Mouse (Mus musculus) liver, postnatal 0 days (tissue): ENCODE measurements around the gene Ift57. TPM values are rescaled to one million over a fixed set of nuclear protein-coding genes. Genes with fewer than 3 reads are reported as not detected.

ENCODE experiments used
- ATAC-seq: fragments of 200-750 bp; cut with Nextera tagmentation; 2 replicates; pipeline ENCODE4 v1.8.0; 2017; ENCODE audit warnings: mild to moderate bottlenecking, moderate library complexity
- DNase-seq: peaks from one replicate; pipeline ENCODE4 v3.0.0-alpha.2; 2016
- H3K27ac ChIP-seq: fragments of 300-500 bp; sonication (generic); 2 replicates; pipeline ENCODE4 v1.5.1; 2014; ENCODE audit warnings: antibody characterized with exemption, moderate library complexity, mild to moderate bottlenecking, low read depth
- H3K27me3 ChIP-seq: fragments of 300-500 bp; sonication (generic); 2 replicates; pipeline ENCODE4 v1.6.1; 2014; ENCODE audit warnings: low read length, control low read depth, mixed read lengths; ENCODE audit not compliant: insufficient read depth
- H3K36me3 ChIP-seq: fragments of 300-500 bp; sonication (generic); replicated peaks from 2 replicates; pipeline ENCODE4 v1.6.1; 2014; ENCODE audit warnings: mild to moderate bottlenecking, control low read depth, low read length, moderate library complexity, mixed read lengths; ENCODE audit not compliant: insufficient read depth
- H3K4me1 ChIP-seq: fragments of 300-500 bp; sonication (generic); 2 replicates; pipeline ENCODE4 v1.6.1; 2014; ENCODE audit warnings: antibody characterized with exemption, mild to moderate bottlenecking, control low read depth; ENCODE audit not compliant: insufficient read depth
- H3K4me2 ChIP-seq: fragments of 300-500 bp; sonication (generic); 2 replicates; pipeline ENCODE4 v1.6.1; 2014; ENCODE audit warnings: low read depth, mild to moderate bottlenecking, low read length, moderate library complexity, mixed read lengths
- H3K4me3 ChIP-seq: fragments of 300-500 bp; sonication (generic); 2 replicates; pipeline ENCODE4 v1.5.1; 2014; ENCODE audit warnings: low read depth, low read length
- H3K9ac ChIP-seq: fragments of 300-500 bp; sonication (generic); replicated peaks from 2 replicates; pipeline ENCODE4 v1.6.1; 2014; ENCODE audit warnings: mild to moderate bottlenecking, moderate library complexity
- H3K9me3 ChIP-seq: fragments of 300-500 bp; sonication (generic); 2 replicates; pipeline ENCODE4 v1.6.1; 2016; ENCODE audit warnings: mild to moderate bottlenecking, control low read depth, low read length, mixed read lengths
- CTCF ChIP-seq: sonication (generic); IDR thresholded peaks from 2 replicates; pipeline ENCODE4 v1.5.1; 2016; ENCODE audit warnings: antibody characterized with exemption, low read depth
- EP300 ChIP-seq: IDR thresholded peaks from 2 replicates; pipeline ENCODE4 v1.6.1; 2016; ENCODE audit warnings: antibody characterized with exemption, low read depth, mild to moderate bottlenecking
- WGBS: fragments of 180-500 bp; shearing (Covaris S2); extraction: QIAGEN DNeasy Blood & Tissue Kit; methylation state at CpG from one replicate; pipeline ENCODE4 v1.1.7; 2014; ENCODE audit not compliant: insufficient replicate concordance; 5-methylcytosine and 5-hydroxymethylcytosine counted together
- polyA plus RNA-seq: library from polyadenylated mRNA; unstranded; fragments of >200 nt; fragmentation: Nextera tagmentation; extraction: Ambion mirVana; gene quantifications from 2 replicates; pipeline ENCODE4 v1.2.1, GENCODE M21; 2015

Gene Ift57
- polyA plus RNA-seq, 1 experiment from 2014 or later, result 4.0 TPM

DNA sequence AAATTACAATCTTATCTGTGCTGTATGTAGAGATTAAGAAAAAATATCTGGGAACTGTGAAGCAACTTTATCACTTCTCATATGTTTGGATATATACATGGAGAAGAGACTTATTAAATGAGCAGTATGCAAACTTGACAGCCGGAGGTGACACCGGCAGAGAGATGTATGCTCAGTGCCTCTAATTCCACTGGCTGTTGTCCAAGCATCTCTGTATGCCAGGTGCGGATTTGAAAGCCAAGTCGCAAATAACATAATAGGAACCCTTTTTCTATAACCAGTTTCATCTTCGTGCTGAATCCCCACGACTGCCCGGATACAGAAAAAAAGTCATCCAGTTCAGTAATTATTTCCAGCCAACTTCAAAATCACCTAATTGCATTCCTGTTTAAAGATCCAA is 34.4 kb upstream of the Ift57 start:
- DNase-seq (no peak), ATAC-seq (no peak)
- no peak overlapping the region for H3K4me2 ChIP-seq
- H3K27ac ChIP-seq, result no peak overlapping the region
- TF ChIP-seq CTCF, result no peak
- no peak for TF ChIP-seq EP300
- H3K36me3 ChIP-seq, result no peaks in the 10 kb centered on the region
- no peak overlapping the region for H3K4me3 ChIP-seq
- H3K27me3 ChIP-seq, result no peaks in the 10 kb centered on the region
- no peaks in the 10 kb centered on the region for H3K4me1 ChIP-seq
- no peaks in the 10 kb centered on the region for H3K9me3 ChIP-seq
- 90% methylated on average over 7 of the region's 7 CpGs for WGBS
- no peak overlapping the region for H3K9ac ChIP-seq

DNA sequence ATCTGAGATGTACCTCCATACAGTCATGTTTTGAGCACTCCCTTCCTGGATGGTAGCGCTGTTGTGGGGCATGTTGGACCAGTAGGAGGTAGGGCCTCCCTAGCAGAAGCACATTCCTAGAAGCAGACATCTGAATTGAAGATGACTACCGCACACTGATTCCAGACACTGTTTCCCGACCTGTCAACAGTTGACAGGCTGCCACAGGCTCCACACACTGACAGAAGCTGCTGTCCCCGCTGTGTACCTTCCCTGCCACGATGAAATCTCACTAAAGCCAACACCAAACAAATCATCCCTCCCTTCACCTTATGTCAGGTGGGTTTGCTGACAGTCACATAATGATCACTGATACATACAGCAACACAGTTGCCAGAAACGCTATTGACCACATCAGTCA is 19.4 kb upstream of the Ift57 start:
- Histone ChIP-seq H3K4me1 (no peaks in the 10 kb centered on the region), H3K27ac (no peak overlapping the region), H3K4me3 (no peak overlapping the region), H3K9me3 (no peaks in the 10 kb centered on the region), H3K36me3 (no peaks in the 10 kb centered on the region), H3K9ac (no peak overlapping the region), H3K4me2 (no peak overlapping the region), H3K27me3 (no peaks in the 10 kb centered on the region)
- DNase-seq (no peak), ATAC-seq (no peak)
- TF ChIP-seq CTCF (no peak), EP300 (no peak)
- WGBS, result 73% methylated on average over 6 of the region's 6 CpGs

DNA sequence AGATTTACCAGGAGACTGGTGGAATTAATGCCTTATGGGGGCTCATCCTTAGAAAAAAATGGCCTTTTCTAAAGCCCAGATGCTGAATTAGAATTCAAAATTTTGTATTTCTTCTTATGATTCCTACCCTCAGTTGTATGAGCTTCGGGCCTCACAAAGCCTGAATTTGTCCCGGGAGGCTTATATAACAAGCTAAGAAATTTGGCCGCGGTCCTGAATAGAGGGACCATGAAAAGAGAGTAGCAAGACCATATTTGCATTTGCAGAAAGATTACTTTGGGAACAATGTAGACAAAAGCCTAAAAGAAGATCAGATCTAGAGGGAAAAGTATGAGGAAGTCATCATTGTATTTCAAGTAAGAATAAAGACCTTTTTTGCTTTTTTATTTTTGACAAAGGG is 14.1 kb upstream of the Ift57 start:
- WGBS, result 87% methylated on average over 4 of the region's 4 CpGs

DNA sequence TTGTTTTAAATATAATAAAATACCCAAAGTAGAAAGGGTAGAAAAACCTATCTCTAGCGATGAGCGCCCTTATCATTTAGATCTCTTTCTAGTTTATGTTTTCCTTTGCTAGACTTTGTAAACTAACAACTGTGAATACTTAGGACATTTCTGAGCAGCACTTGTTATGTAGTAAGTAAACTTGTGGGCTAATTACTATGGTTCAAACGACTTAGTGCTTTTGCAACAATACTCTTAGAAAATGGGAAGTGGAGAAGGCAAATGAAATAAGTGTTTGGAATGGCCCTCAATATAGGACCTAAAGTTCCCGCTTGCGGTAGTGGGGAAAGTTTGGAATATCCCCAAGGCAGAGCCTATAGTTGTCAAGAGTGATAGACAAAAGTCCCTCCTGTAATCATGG is 788 bp downstream of the Ift57 start:
- H3K27me3 ChIP-seq, result no peaks in the 10 kb centered on the region
- peak overlapping the region; percentile 62; the same call in 1 of the 2 replicates for H3K9ac ChIP-seq
- WGBS, result 22% methylated on average over 5 of the region's 5 CpGs

More for the DNA sequence above, 14.1 kb upstream of the Ift57 start:
- TF ChIP-seq EP300, result no peak
- no peak for TF ChIP-seq CTCF
- Histone ChIP-seq H3K4me2 (no peak overlapping the region), H3K27me3 (no peaks in the 10 kb centered on the region), H3K9me3 (no peaks in the 10 kb centered on the region), H3K9ac (no peak overlapping the region), H3K4me3 (no peak overlapping the region), H3K36me3 (no peaks in the 10 kb centered on the region), H3K4me1 (no peaks in the 10 kb centered on the region), H3K27ac (no peak overlapping the region)
- ATAC-seq (no peak), DNase-seq (no peak)

DNA sequence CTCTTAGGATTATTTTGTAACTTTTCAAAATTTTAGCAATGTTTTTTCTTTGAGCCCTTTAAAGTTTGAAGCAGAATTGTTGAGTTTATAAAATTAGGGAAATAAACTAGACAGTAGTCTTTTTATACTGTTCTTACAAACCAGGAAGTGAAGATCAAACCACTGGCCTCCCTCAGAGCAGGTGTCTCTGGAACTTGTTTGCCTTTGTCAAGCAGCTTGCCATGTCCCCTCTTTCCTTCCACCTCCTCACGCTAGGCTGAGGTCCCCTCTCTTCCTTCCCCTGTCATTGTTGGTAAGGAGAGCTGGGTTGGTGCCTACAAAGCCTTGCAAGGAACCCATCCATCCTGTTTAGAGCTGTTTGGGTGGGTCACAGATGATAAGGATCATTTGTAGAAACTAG is 9.0 kb downstream of the Ift57 start:
- 18% methylated on average over 1 of the region's 1 CpGs for WGBS
- H3K4me1 ChIP-seq, result 0 out of 2 replicates have a peak, but pooled peaks cover 3% of the 10 kb centered on the region
- H3K27me3 ChIP-seq, result no peaks in the 10 kb centered on the region

More for the DNA sequence above, 788 bp downstream of the Ift57 start:
- DNase-seq, result no peak
- Histone ChIP-seq H3K4me3 (peak overlapping the region; percentile 78), H3K36me3 (no peaks in the 10 kb centered on the region), H3K4me1 (peaks cover 9% of the 10 kb centered on the region), H3K27ac (0 out of 2 replicates have a peak overlapping the region, but pooled peaks have one; percentile 53), H3K9me3 (no peaks in the 10 kb centered on the region), H3K4me2 (peak overlapping the region; percentile 90)
- ATAC-seq, result no peak
- no peak for TF ChIP-seq CTCF
- no peak for TF ChIP-seq EP300

DNA sequence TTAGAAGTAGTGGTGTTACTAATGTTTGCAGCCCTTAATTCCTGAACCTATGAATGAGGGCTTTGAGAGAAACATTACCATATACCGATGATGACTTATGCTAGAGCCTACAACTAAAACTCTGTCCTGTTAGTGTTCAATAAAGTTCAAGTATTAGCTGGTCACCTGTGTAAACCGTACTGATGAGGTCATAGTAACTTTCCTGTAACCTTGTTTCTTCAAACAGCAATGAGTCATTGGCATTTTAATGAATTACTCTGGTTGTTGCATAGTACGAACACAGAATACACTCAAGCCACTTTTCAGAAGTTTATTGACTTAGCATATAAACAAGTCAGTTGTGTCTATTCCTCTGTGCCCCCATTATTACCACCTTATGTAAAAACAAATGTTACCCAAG is 11.2 kb downstream of the Ift57 start:
- TF ChIP-seq CTCF (no peak), EP300 (no peak)
- DNase-seq (no peak), ATAC-seq (peak; percentile 56)
- Histone ChIP-seq H3K27ac (no peak overlapping the region), H3K4me2 (no peak overlapping the region), H3K9ac (no peak overlapping the region), H3K27me3 (no peaks in the 10 kb centered on the region), H3K36me3 (no peaks in the 10 kb centered on the region), H3K4me1 (0 out of 2 replicates have a peak, but pooled peaks cover 3% of the 10 kb centered on the region), H3K9me3 (no peaks in the 10 kb centered on the region), H3K4me3 (no peak overlapping the region)
- 76% methylated on average over 3 of the region's 3 CpGs for WGBS

More for the DNA sequence above, 9.0 kb downstream of the Ift57 start:
- no peaks in the 10 kb centered on the region for H3K36me3 ChIP-seq
- TF ChIP-seq EP300, result no peak
- no peak for TF ChIP-seq CTCF
- H3K9me3 ChIP-seq, result no peaks in the 10 kb centered on the region
- no peak overlapping the region for H3K4me2 ChIP-seq
- DNase-seq (no peak), ATAC-seq (no peak)
- H3K4me3 ChIP-seq, result no peak overlapping the region
- H3K27ac ChIP-seq, result no peak overlapping the region
- H3K9ac ChIP-seq, result no peak overlapping the region

DNA sequence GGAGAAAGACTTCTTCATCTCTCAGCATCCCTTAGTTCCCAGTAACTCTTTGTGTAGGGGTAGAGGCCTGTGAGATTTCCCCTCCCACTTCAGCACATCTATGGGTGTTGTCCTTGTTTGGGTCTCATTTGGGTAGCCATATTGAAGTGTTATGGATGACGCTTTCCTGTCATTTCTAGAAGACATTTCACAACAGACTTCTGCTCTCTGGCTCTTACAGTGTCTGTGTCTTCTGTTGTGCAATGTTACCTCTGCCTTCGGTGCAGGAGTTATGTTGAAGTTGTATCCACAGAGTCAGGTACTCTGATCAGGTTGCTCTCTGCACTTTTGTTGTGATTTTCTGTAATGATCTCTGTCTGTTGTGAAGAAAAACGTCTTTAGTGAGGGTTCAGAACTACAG is 14.3 kb downstream of the Ift57 start:
- no peak for DNase-seq
- H3K36me3 ChIP-seq, result no peaks in the 10 kb centered on the region
- H3K9me3 ChIP-seq, result no peaks in the 10 kb centered on the region
- no peak for ATAC-seq
- TF ChIP-seq EP300, result no peak
- no peak for TF ChIP-seq CTCF
- no peak overlapping the region for H3K4me2 ChIP-seq
- WGBS, result 62% methylated on average over 3 of the region's 3 CpGs
- no peak overlapping the region for H3K4me3 ChIP-seq
- H3K4me1 ChIP-seq, result no peaks in the 10 kb centered on the region
- H3K27ac ChIP-seq, result no peak overlapping the region
- no peaks in the 10 kb centered on the region for H3K27me3 ChIP-seq
- no peak overlapping the region for H3K9ac ChIP-seq
